Mouse (Mus musculus): ENCODE data around the gene Syt12. TPM values are rescaled to one million over a fixed set of nuclear protein-coding genes. Genes with fewer than 3 reads are reported as not detected.

Gene Syt12
- polyA plus RNA-seq, 1 experiment from 2014 or later: 1.9 TPM

Other genes starting within 250 kb of the Syt12 start
- 18.7 and 19.8 TPM in 2 replicates for gene Pold4, start 245.5 kb downstream of the Syt12 start, polyA plus RNA-seq (2016; fragmentation: Nextera tagmentation; extraction: Ambion mirVana)
- 5.9 and 7.0 TPM in 2 replicates for gene Ssh3, start 208.3 kb downstream of the Syt12 start, polyA plus RNA-seq (2016; fragmentation: Nextera tagmentation; extraction: Ambion mirVana)
- gene Ankrd13d, start 194.3 kb downstream of the Syt12 start, polyA plus RNA-seq (2016; fragmentation: Nextera tagmentation; extraction: Ambion mirVana): 18.5 and 19.0 TPM in 2 replicates
- 19.7 and 21.2 TPM in 2 replicates for gene Grk2, start 171.2 kb downstream of the Syt12 start, polyA plus RNA-seq (2016; fragmentation: Nextera tagmentation; extraction: Ambion mirVana)
- gene Kdm2a, start 79.2 kb downstream of the Syt12 start, polyA plus RNA-seq (2016; fragmentation: Nextera tagmentation; extraction: Ambion mirVana): 49.6 and 51.7 TPM in 2 replicates
- 10.3 and 11.6 TPM in 2 replicates for gene Rhod, start 38.0 kb downstream of the Syt12 start, polyA plus RNA-seq (2016; fragmentation: Nextera tagmentation; extraction: Ambion mirVana)
- gene 2010003K11Rik, start 21.1 kb upstream of the Syt12 start, polyA plus RNA-seq (2016; fragmentation: Nextera tagmentation; extraction: Ambion mirVana): not detected in 2 replicates
- gene Pcx, start 33.0 kb upstream of the Syt12 start, polyA plus RNA-seq (2016; fragmentation: Nextera tagmentation; extraction: Ambion mirVana): 22.6 and 23.5 TPM in 2 replicates
- 15.6 and 17.9 TPM in 2 replicates for gene Lrfn4, start 138.2 kb upstream of the Syt12 start, polyA plus RNA-seq (2016; fragmentation: Nextera tagmentation; extraction: Ambion mirVana)
- 56.1 and 60.5 TPM in 2 replicates for gene Rce1, start 148.2 kb upstream of the Syt12 start, polyA plus RNA-seq (2016; fragmentation: Nextera tagmentation; extraction: Ambion mirVana)
- gene Gm960, start 221.2 kb upstream of the Syt12 start, polyA plus RNA-seq (2016; fragmentation: Nextera tagmentation; extraction: Ambion mirVana): 3.8 and 5.9 TPM in 2 replicates
- 39.5 and 41.8 TPM in 2 replicates for gene Sptbn2, start 233.7 kb upstream of the Syt12 start, polyA plus RNA-seq (2016; fragmentation: Nextera tagmentation; extraction: Ambion mirVana)

Measured in neural tube, embryonic 12.5 days (tissue).